Comparison of ENCODE assay signal across 8 mouse cellular contexts in the genomic region with DNA sequence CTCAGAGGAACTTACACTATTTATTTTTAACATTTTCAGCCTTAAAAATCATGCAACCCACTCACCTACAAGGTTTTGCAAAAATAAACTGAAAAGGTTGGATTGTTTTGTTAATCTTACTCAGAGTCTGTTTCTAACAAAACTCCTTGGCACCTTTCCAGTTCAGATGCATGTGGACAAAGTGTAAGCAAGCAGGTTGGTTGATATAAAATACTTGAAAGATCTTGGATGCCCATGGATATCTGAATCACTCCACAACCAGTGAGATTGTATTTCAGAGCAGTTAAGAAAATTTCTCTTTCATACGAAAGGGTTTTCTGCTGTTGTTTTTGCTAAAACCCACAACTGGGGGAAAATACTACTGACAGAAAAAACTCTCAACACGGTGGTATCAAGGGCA. TPM values are rescaled to one million over a fixed set of nuclear protein-coding genes. Genes with fewer than 3 reads are reported as not detected.
DNase-seq lines count a peak whose midpoint lies in the region; ATAC-seq and TF ChIP-seq lines count a peak whose summit lies in the region.

No protein-coding gene starts in this region.

- H3K27ac ChIP-seq in forebrain, embryonic 10.5 days, result no peak overlapping the region
- H3K27ac ChIP-seq in forebrain, postnatal 0 days (ENCODE audit: low read depth, low read length), result no peak overlapping the region
- H3K27ac ChIP-seq in midbrain, embryonic 14.5 days (replicated peaks; ENCODE audit: low read depth, low read length), result no peak overlapping the region
- H3K27ac ChIP-seq in midbrain, embryonic 10.5 days (replicated peaks), result no peak overlapping the region
- no peak overlapping the region for H3K27ac ChIP-seq in stomach, embryonic 15.5 days

- no peak overlapping the region for H3K4me2 ChIP-seq in forebrain, postnatal 0 days (ENCODE audit: low read depth)
- no peak overlapping the region for H3K4me2 ChIP-seq in midbrain, embryonic 14.5 days (ENCODE audit: low read length)
- peak overlapping the region; percentile 63 for H3K4me2 ChIP-seq in stomach, embryonic 15.5 days

- no peaks in the 10 kb centered on the region for H3K36me3 ChIP-seq in forebrain, embryonic 10.5 days (replicated peaks)
- no peaks in the 10 kb centered on the region for H3K36me3 ChIP-seq in forebrain, postnatal 0 days (ENCODE audit: insufficient read depth)
- no peaks in the 10 kb centered on the region for H3K36me3 ChIP-seq in midbrain, embryonic 14.5 days (ENCODE audit: control insufficient read depth, insufficient read depth, low read length)
- no peaks in the 10 kb centered on the region for H3K36me3 ChIP-seq in midbrain, embryonic 10.5 days
- H3K36me3 ChIP-seq in stomach, embryonic 15.5 days, result no peaks in the 10 kb centered on the region

- DNase-seq in forebrain, embryonic 10.5 days (ENCODE audit: extremely low spot score, low spot score), result no peak
- no peak for DNase-seq in forebrain, postnatal 0 days
- peak; percentile 27 for DNase-seq in midbrain, embryonic 14.5 days
- DNase-seq in midbrain, embryonic 10.5 days (ENCODE audit: low spot score), result no peak
- DNase-seq in kidney, postnatal 36 days, result peak; percentile 38 to 71
- no peak for DNase-seq in spleen, adult 12 weeks (ENCODE audit: low spot score)
- no peak for DNase-seq in thymus, adult 18-20 months

- TF ChIP-seq CTCF in forebrain, postnatal 0 days (IDR thresholded peaks at IDR 0.05; ENCODE audit: low read depth), result no peak

- 67% methylated on average over 2 of the region's 2 CpGs for WGBS in forebrain, embryonic 10.5 days
- 63% methylated on average over 2 of the region's 2 CpGs for WGBS in forebrain, postnatal 0 days
- WGBS in midbrain, embryonic 14.5 days, result 69% methylated on average over 2 of the region's 2 CpGs
- WGBS in midbrain, embryonic 10.5 days, result 75% methylated on average over 2 of the region's 2 CpGs
- 48% methylated on average over 2 of the region's 2 CpGs for WGBS in stomach, embryonic 15.5 days

- H3K9me3 ChIP-seq in forebrain, embryonic 10.5 days, result no peaks in the 10 kb centered on the region
- no peaks in the 10 kb centered on the region for H3K9me3 ChIP-seq in forebrain, postnatal 0 days (ENCODE audit: low read length)
- H3K9me3 ChIP-seq in midbrain, embryonic 14.5 days (ENCODE audit: control insufficient read depth, low read length), result no peaks in the 10 kb centered on the region
- H3K9me3 ChIP-seq in midbrain, embryonic 10.5 days (replicated peaks), result no peaks in the 10 kb centered on the region
- H3K9me3 ChIP-seq in stomach, embryonic 15.5 days, result no peaks in the 10 kb centered on the region

- H3K4me3 ChIP-seq in forebrain, embryonic 10.5 days, result peak overlapping the region; percentile 76; the same call in 1 of the 2 replicates
- H3K4me3 ChIP-seq in forebrain, postnatal 0 days (ENCODE audit: low read depth, low read length), result no peak overlapping the region
- no peak overlapping the region for H3K4me3 ChIP-seq in midbrain, embryonic 14.5 days (replicated peaks; ENCODE audit: low read depth, low read length)
- H3K4me3 ChIP-seq in midbrain, embryonic 10.5 days, result no peak overlapping the region
- H3K4me3 ChIP-seq in stomach, embryonic 15.5 days (replicated peaks), result no peak overlapping the region

- peaks cover 37% of the 10 kb centered on the region for H3K4me1 ChIP-seq in forebrain, embryonic 10.5 days
- H3K4me1 ChIP-seq in forebrain, postnatal 0 days (ENCODE audit: insufficient read depth), result peaks cover 5% of the 10 kb centered on the region; the same call in 1 of the 2 replicates
- H3K4me1 ChIP-seq in midbrain, embryonic 14.5 days (ENCODE audit: control insufficient read depth, insufficient read depth, low read length), result 0 out of 2 replicates have a peak, but pooled peaks cover 2% of the 10 kb centered on the region
- peaks cover 30% of the 10 kb centered on the region for H3K4me1 ChIP-seq in midbrain, embryonic 10.5 days
- 0 out of 2 replicates have a peak, but pooled peaks cover 5% of the 10 kb centered on the region for H3K4me1 ChIP-seq in stomach, embryonic 15.5 days

- peaks cover 7% of the 10 kb centered on the region for H3K27me3 ChIP-seq in forebrain, embryonic 10.5 days (ENCODE audit: poor library complexity, severe bottlenecking)
- no peaks in the 10 kb centered on the region for H3K27me3 ChIP-seq in forebrain, postnatal 0 days (ENCODE audit: insufficient read depth, low read length)
- 0 out of 2 replicates have a peak, but pooled peaks cover 7% of the 10 kb centered on the region for H3K27me3 ChIP-seq in midbrain, embryonic 14.5 days (ENCODE audit: control insufficient read depth, insufficient read depth, low read length)
- peaks cover 13% of the 10 kb centered on the region; the same call in 1 of the 2 replicates for H3K27me3 ChIP-seq in midbrain, embryonic 10.5 days (ENCODE audit: low read depth, poor library complexity, severe bottlenecking)
- no peaks in the 10 kb centered on the region for H3K27me3 ChIP-seq in stomach, embryonic 15.5 days (replicated peaks)

- H3K9ac ChIP-seq in forebrain, postnatal 0 days, result no peak overlapping the region
- H3K9ac ChIP-seq in midbrain, embryonic 14.5 days (replicated peaks; ENCODE audit: low read length), result no peak overlapping the region; the same call in 1 of the 2 replicates
- H3K9ac ChIP-seq in stomach, embryonic 15.5 days, result no peak overlapping the region

- no peak for ATAC-seq in forebrain, postnatal 0 days
- ATAC-seq in midbrain, embryonic 14.5 days (ENCODE audit: low FRiP score, low TSS enrichment), result no peak
- no peak for ATAC-seq in stomach, embryonic 15.5 days (ENCODE audit: insufficient read depth, low FRiP score, low read depth)

RNA-seq across cellular contexts. Expression of a gene that starts 8.9 kb away (rescaled TPM):
- 9.1 and 9.5 TPM in 2 replicates for polyA plus RNA-seq in forebrain, embryonic 10.5 days (2016; fragmentation: Nextera tagmentation; extraction: Ambion mirVana)
- total RNA-seq in forebrain, postnatal 0 days (2014; rRNA removed), result 36.6 and 39.2 TPM in 2 replicates
- polyA plus RNA-seq in forebrain, postnatal 0 days (2015; fragmentation: Nextera tagmentation; extraction: Ambion mirVana), result 10.1 and 11.5 TPM in 2 replicates
- 8.5 TPM in 2 replicates for polyA plus RNA-seq in midbrain, embryonic 14.5 days (2014; fragmentation: Nextera tagmentation; extraction: Ambion mirVana)
- polyA plus RNA-seq in midbrain, embryonic 10.5 days (2016; fragmentation: Nextera tagmentation; extraction: Ambion mirVana), result 8.5 and 11.8 TPM in 2 replicates
- polyA plus RNA-seq in stomach, embryonic 15.5 days (2015; fragmentation: Nextera tagmentation; extraction: Ambion mirVana), result 29.6 and 29.8 TPM in 2 replicates

Comparison
In these comparisons a context has a peak if more than half of its experiments do, and no peak if none do; other contexts are left out.
1. DNase-seq: peak in midbrain, embryonic 14.5 days (single experiment) and kidney, postnatal 36 days (2 of 2); none in forebrain, embryonic 10.5 days (single experiment), forebrain, postnatal 0 days (single experiment), midbrain, embryonic 10.5 days (single experiment), spleen, adult 12 weeks (single experiment) and thymus, adult 18-20 months (0 of 2).